Mouse (Mus musculus): ENCODE data around the gene Rd3l. TPM values are rescaled to one million over a fixed set of nuclear protein-coding genes. Genes with fewer than 3 reads are reported as not detected.
"Not testable (repeated sequence)": the region's sequence is repeated elsewhere in the genome, so short reads cannot be mapped to it uniquely, and the experiment has no call there.

The Rd3l gene
- polyA plus RNA-seq, 1 experiment from 2014 or later: not detected

- no peaks in the 10 kb centered on the region for H3K4me1 ChIP-seq
- H3K27ac ChIP-seq: no peak overlapping the region
- 0 out of 2 replicates have a peak, but pooled peaks have one; percentile 32 for ATAC-seq (ENCODE audit: low FRiP score, low read depth)
- WGBS: 40% methylated on average over 9 of the region's 9 CpGs
- H3K9ac ChIP-seq: 0 out of 2 replicates have a peak overlapping the region, but pooled peaks have one; percentile 19
- no peak overlapping the region for H3K4me3 ChIP-seq
- 0 out of 2 replicates have a peak, but pooled peaks cover 5% of the 10 kb centered on the region for H3K9me3 ChIP-seq
- H3K36me3 ChIP-seq: peaks cover 40% of the 10 kb centered on the region
- H3K4me2 ChIP-seq (replicated peaks): no peak overlapping the region
- H3K27me3 ChIP-seq: no peaks in the 10 kb centered on the region
These were observed 22.8 kb downstream of the Rd3l start for GRCm38 (mm10) chr12:111958101-111958865.

- peaks cover 11% of the 10 kb centered on the region for H3K4me1 ChIP-seq
- H3K4me3 ChIP-seq: no peak overlapping the region
- 0 out of 2 replicates have a peak overlapping the region, but pooled peaks have one; percentile 13 for H3K9ac ChIP-seq
- H3K4me2 ChIP-seq (replicated peaks): no peak overlapping the region
- H3K27ac ChIP-seq: no peak overlapping the region
- 82% methylated on average over 5 of the region's 5 CpGs for WGBS
- ATAC-seq (ENCODE audit: low FRiP score, low read depth): no peak
- H3K36me3 ChIP-seq: peaks cover 21% of the 10 kb centered on the region
- no peaks in the 10 kb centered on the region for H3K27me3 ChIP-seq
- 0 out of 2 replicates have a peak, but pooled peaks cover 5% of the 10 kb centered on the region for H3K9me3 ChIP-seq
These were observed 24.9 kb downstream of the Rd3l start for GRCm38 (mm10) chr12:111956173-111956572.

GRCm38 (mm10) chr12:111951701-111952100 lies 29.4 kb downstream of the Rd3l start:
- no peak for ATAC-seq (ENCODE audit: low FRiP score, low read depth)
- no peaks in the 10 kb centered on the region for H3K9me3 ChIP-seq
- no peak overlapping the region for H3K9ac ChIP-seq
- H3K4me2 ChIP-seq (replicated peaks): no peak overlapping the region
- peaks cover 11% of the 10 kb centered on the region for H3K4me1 ChIP-seq
- H3K27me3 ChIP-seq: no peaks in the 10 kb centered on the region
- WGBS: 36% methylated on average over 5 of the region's 5 CpGs
- H3K27ac ChIP-seq: no peak overlapping the region
- H3K36me3 ChIP-seq: no peaks in the 10 kb centered on the region
- H3K4me3 ChIP-seq: no peak overlapping the region

GRCm38 (mm10) chr12:111950486-111950885 lies 30.6 kb downstream of the Rd3l start:
- WGBS: 74% methylated on average over 5 of the region's 5 CpGs
- Histone ChIP-seq H3K36me3 (no peaks in the 10 kb centered on the region), H3K4me1 (peaks cover 12% of the 10 kb centered on the region), H3K9me3 (no peaks in the 10 kb centered on the region), H3K27ac (no peak overlapping the region), H3K9ac (no peak overlapping the region), H3K4me2 (replicated peaks) (no peak overlapping the region), H3K27me3 (no peaks in the 10 kb centered on the region), H3K4me3 (no peak overlapping the region)
- no peak for ATAC-seq (ENCODE audit: low FRiP score, low read depth)

GRCm38 (mm10) chr12:111946716-111947115 lies 34.4 kb downstream of the Rd3l start:
- Histone ChIP-seq H3K4me1 (peaks cover 18% of the 10 kb centered on the region), H3K36me3 (no peaks in the 10 kb centered on the region), H3K4me2 (replicated peaks) (no peak overlapping the region), H3K9me3 (no peaks in the 10 kb centered on the region), H3K4me3 (no peak overlapping the region), H3K9ac (no peak overlapping the region), H3K27ac (no peak overlapping the region; the same call in 1 of the 2 replicates), H3K27me3 (no peaks in the 10 kb centered on the region)
- no peak for ATAC-seq (ENCODE audit: low FRiP score, low read depth)
- 41% methylated on average over 2 of the region's 2 CpGs for WGBS

- not testable (repeated sequence) for H3K4me3 ChIP-seq; H3K36me3 ChIP-seq; H3K27me3 ChIP-seq; H3K9ac ChIP-seq; H3K4me2 ChIP-seq (replicated peaks); H3K9me3 ChIP-seq
- 68% methylated on average over 11 of the region's 15 CpGs for WGBS
- Histone ChIP-seq H3K4me1 (peaks cover 13% of the 10 kb centered on the region), H3K27ac (peak overlapping the region; percentile 67; the same call in 1 of the 2 replicates)
- peak; percentile 62 for ATAC-seq (ENCODE audit: low FRiP score, low read depth)
These were observed 35.1 kb downstream of the Rd3l start for GRCm38 (mm10) chr12:111945765-111946655.

GRCm38 (mm10) chr12:111945115-111945514 lies 36.0 kb downstream of the Rd3l start:
- Histone ChIP-seq H3K27ac (peak overlapping the region; percentile 67; the same call in 1 of the 2 replicates), H3K9me3 (no peaks in the 10 kb centered on the region), H3K4me3 (no peak overlapping the region), H3K36me3 (no peaks in the 10 kb centered on the region), H3K9ac (no peak overlapping the region), H3K4me2 (replicated peaks) (no peak overlapping the region), H3K4me1 (peaks cover 16% of the 10 kb centered on the region), H3K27me3 (no peaks in the 10 kb centered on the region)
- no peak for ATAC-seq (ENCODE audit: low FRiP score, low read depth)
- WGBS: 53% methylated on average over 8 of the region's 8 CpGs

- ATAC-seq (ENCODE audit: low FRiP score, low read depth): peak; percentile 38
- not testable (repeated sequence) for H3K4me2 ChIP-seq (replicated peaks); H3K36me3 ChIP-seq; H3K4me3 ChIP-seq; H3K9me3 ChIP-seq; H3K27me3 ChIP-seq; H3K9ac ChIP-seq
- peaks cover 19% of the 10 kb centered on the region for H3K4me1 ChIP-seq
- WGBS: 73% methylated on average over 18 of the region's 20 CpGs
- peak overlapping the region; percentile 33; the same call in 1 of the 2 replicates for H3K27ac ChIP-seq
These were observed 36.8 kb downstream of the Rd3l start for GRCm38 (mm10) chr12:111944065-111944987.

- H3K36me3 ChIP-seq: no peaks in the 10 kb centered on the region
- no peaks in the 10 kb centered on the region for H3K9me3 ChIP-seq
- peaks cover 27% of the 10 kb centered on the region for H3K4me1 ChIP-seq
- ATAC-seq (ENCODE audit: low FRiP score, low read depth): no peak
- no peak overlapping the region for H3K4me2 ChIP-seq (replicated peaks)
- no peaks in the 10 kb centered on the region for H3K27me3 ChIP-seq
- no peak overlapping the region for H3K4me3 ChIP-seq
- H3K9ac ChIP-seq: no peak overlapping the region; the same call in 1 of the 2 replicates
- no peak overlapping the region for H3K27ac ChIP-seq
- WGBS: 72% methylated on average over 10 of the region's 10 CpGs
These were observed 37.6 kb downstream of the Rd3l start for GRCm38 (mm10) chr12:111943421-111944064.

- Histone ChIP-seq H3K27me3 (no peaks in the 10 kb centered on the region), H3K4me2 (replicated peaks) (peak overlapping the region; percentile 7; the same call in 1 of the 2 replicates), H3K9me3 (no peaks in the 10 kb centered on the region), H3K4me1 (peaks cover 40% of the 10 kb centered on the region), H3K9ac (no peak overlapping the region), H3K36me3 (no peaks in the 10 kb centered on the region), H3K4me3 (no peak overlapping the region), H3K27ac (peak overlapping the region; percentile 91)
- 12% methylated on average over 1 of the region's 1 CpGs for WGBS
- peak; percentile 84 for ATAC-seq (ENCODE audit: low FRiP score, low read depth)
These were observed 42.4 kb downstream of the Rd3l start for GRCm38 (mm10) chr12:111938623-111939177.
